ENCODE assay signal across 8 mouse cellular contexts in the genomic region with DNA sequence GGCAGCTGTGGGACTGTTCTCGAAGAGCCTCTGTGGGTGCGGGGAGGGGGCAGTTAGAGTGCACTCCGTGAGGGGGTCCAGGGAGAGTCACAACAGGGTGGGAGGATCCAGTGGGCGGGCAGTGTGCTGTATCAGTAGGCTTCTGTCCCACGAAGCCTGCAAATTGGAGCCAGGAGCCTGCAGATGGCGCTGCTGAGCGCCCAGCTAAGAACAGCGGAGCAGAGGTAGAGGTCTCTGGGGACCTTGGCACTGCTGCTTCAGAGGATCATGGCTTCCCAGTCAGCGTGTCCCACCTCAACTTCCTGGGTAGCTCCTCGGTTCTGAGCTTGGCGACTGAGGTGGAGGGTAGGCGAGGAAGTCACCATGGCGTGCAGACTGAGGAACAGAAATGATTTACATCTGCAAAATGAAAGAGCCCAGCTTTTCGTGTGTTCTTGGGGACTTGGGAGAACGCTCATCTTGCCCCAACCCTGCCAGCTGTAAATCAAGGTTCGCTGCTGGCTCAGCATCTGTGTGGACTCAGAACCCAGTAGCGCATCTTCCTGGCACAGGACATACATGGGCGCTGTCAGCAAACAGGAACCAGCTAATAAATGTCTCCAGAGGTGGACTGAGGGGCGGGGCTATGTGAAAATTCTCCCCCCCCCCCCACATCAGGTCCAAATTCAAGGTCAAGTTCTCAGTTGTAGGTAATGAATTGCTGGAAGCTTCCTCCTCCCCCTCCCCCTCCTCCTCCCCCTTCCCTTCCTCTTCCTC. TPM values are rescaled to one million over a fixed set of nuclear protein-coding genes. Genes with fewer than 3 reads are reported as not detected.
DNase-seq lines count a peak whose midpoint lies in the region; ATAC-seq and TF ChIP-seq lines count a peak whose summit lies in the region.

No protein-coding gene starts in this region.

- peaks cover 11% of the 10 kb centered on the region for H3K4me1 ChIP-seq in heart, embryonic 12.5 days (replicated peaks)
- H3K4me1 ChIP-seq in bone marrow macrophage, adult 2 months (ENCODE audit: control insufficient read depth, insufficient read depth, low read length) = peaks cover 3% of the 10 kb centered on the region; the same call in 1 of the 2 replicates
- H3K4me1 ChIP-seq in limb, embryonic 13.5 days = peaks cover 9% of the 10 kb centered on the region

- WGBS in heart, embryonic 12.5 days = 27% methylated on average over 19 of the region's 19 CpGs
- 24% methylated on average over 19 of the region's 19 CpGs for WGBS in limb, embryonic 13.5 days

- H3K27me3 ChIP-seq in heart, embryonic 12.5 days (replicated peaks) = peaks cover 56% of the 10 kb centered on the region
- H3K27me3 ChIP-seq in limb, embryonic 13.5 days = peaks cover 39% of the 10 kb centered on the region; the same call in 1 of the 2 replicates

- no peak overlapping the region for H3K9ac ChIP-seq in heart, embryonic 12.5 days
- H3K9ac ChIP-seq in limb, embryonic 13.5 days = 0 out of 2 replicates have a peak overlapping the region, but pooled peaks have one; percentile 40

- no peaks in the 10 kb centered on the region for H3K36me3 ChIP-seq in heart, embryonic 12.5 days
- H3K36me3 ChIP-seq in limb, embryonic 13.5 days = no peaks in the 10 kb centered on the region

- ATAC-seq in heart, embryonic 12.5 days (ENCODE audit: insufficient number of reproducible peaks, low FRiP score) = peak; percentile 73; the same call in 1 of the 2 replicates
- 0 out of 2 replicates have a peak, but pooled peaks have one; percentile 44 for ATAC-seq in limb, embryonic 13.5 days (ENCODE audit: low FRiP score, low read depth)

- no peak for TF ChIP-seq POLR2A in bone marrow macrophage, adult 2 months (IDR thresholded peaks at IDR 0.05; ENCODE audit: borderline replicate concordance, low read depth, low read length)

- TF ChIP-seq CTCF in bone marrow macrophage, adult 2 months (IDR thresholded peaks at IDR 0.05; ENCODE audit: low read depth, low read length) = peak; percentile 76

- intact Hi-C loops in heart, postnatal 25 days (cut with DNase I) = no loop called here
- intact Hi-C loops in heart, postnatal 10 days (cut with DNase I) = no loop called here

- H3K4me3 ChIP-seq in heart, embryonic 12.5 days = no peak overlapping the region
- peak overlapping the region; percentile 61 for H3K4me3 ChIP-seq in bone marrow macrophage, adult 2 months (ENCODE audit: insufficient read depth, low read length)
- H3K4me3 ChIP-seq in limb, embryonic 13.5 days = no peak overlapping the region

- H3K27ac ChIP-seq in heart, embryonic 12.5 days (ENCODE audit: poor library complexity, severe bottlenecking) = no peak overlapping the region
- H3K27ac ChIP-seq in bone marrow macrophage, adult 2 months (ENCODE audit: insufficient read depth, low read depth, low read length) = no peak overlapping the region
- H3K27ac ChIP-seq in limb, embryonic 13.5 days = no peak overlapping the region

- peak overlapping the region; percentile 4; the same call in 1 of the 2 replicates for H3K4me2 ChIP-seq in heart, embryonic 12.5 days
- H3K4me2 ChIP-seq in limb, embryonic 13.5 days (replicated peaks) = peak overlapping the region; percentile 43

- DNase-seq in heart, postnatal 25 days (ENCODE audit: low spot score) = no peak
- DNase-seq in heart, postnatal 10 days = peak; percentile 17 to 50
- DNase-seq in natural killer cell, adult 2 months (ENCODE audit: low spot score in 2 of 2) = peak; percentile 31 to 65
- peak; percentile 60 to 61 for DNase-seq in thymus, postnatal 36 days
- no peak for DNase-seq in cerebellum, adult 9-10 months

- H3K9me3 ChIP-seq in heart, embryonic 12.5 days (replicated peaks) = 0 out of 2 replicates have a peak, but pooled peaks cover 3% of the 10 kb centered on the region
- no peaks in the 10 kb centered on the region for H3K9me3 ChIP-seq in limb, embryonic 13.5 days

RNA-seq across cellular contexts. Expression of a gene that starts 32.5 kb away (rescaled TPM):
- 55.7 and 61.9 TPM in 2 replicates for polyA plus RNA-seq in heart, embryonic 12.5 days (2016; fragmentation: Nextera tagmentation; extraction: Ambion mirVana)
- total RNA-seq in heart, postnatal 25 days (2021) = 10 to 100 TPM; 48.6 to 52.4 TPM
- 97.3 and 97.6 TPM in 2 replicates for polyA plus RNA-seq in bone marrow macrophage, adult 2 months (2012; ENCODE audit: insufficient read depth, insufficient read length, missing spikeins)
- 10 to 100 TPM; 48.7 TPM for total RNA-seq in heart, postnatal 10 days (2021)
- polyA plus RNA-seq in limb, embryonic 13.5 days (2015; fragmentation: Nextera tagmentation; extraction: Ambion mirVana) = 73.4 and 75.5 TPM in 2 replicates

RNA-seq across cellular contexts. Expression of a gene that starts 39.8 kb away (rescaled TPM):
- 386 and 405 TPM in 2 replicates for polyA plus RNA-seq in heart, embryonic 12.5 days (2016; fragmentation: Nextera tagmentation; extraction: Ambion mirVana)
- 100 to 1,000 TPM; 153 to 208 TPM for total RNA-seq in heart, postnatal 25 days (2021)
- polyA plus RNA-seq in bone marrow macrophage, adult 2 months (2012; ENCODE audit: insufficient read depth, insufficient read length, missing spikeins) = 1,131 and 1,373 TPM in 2 replicates
- 100 to 1,000 TPM; 146 to 154 TPM for total RNA-seq in heart, postnatal 10 days (2021)
- polyA plus RNA-seq in limb, embryonic 13.5 days (2015; fragmentation: Nextera tagmentation; extraction: Ambion mirVana) = 523 and 552 TPM in 2 replicates

RNA-seq across cellular contexts. Expression of a gene that starts 48.4 kb away (rescaled TPM):
- polyA plus RNA-seq in heart, embryonic 12.5 days (2016; fragmentation: Nextera tagmentation; extraction: Ambion mirVana) = 140 and 145 TPM in 2 replicates
- total RNA-seq in heart, postnatal 25 days (2021) = 10 to 100 TPM; 57.7 to 67.6 TPM
- 392 and 428 TPM in 2 replicates for polyA plus RNA-seq in bone marrow macrophage, adult 2 months (2012; ENCODE audit: insufficient read depth, insufficient read length, missing spikeins)
- 10 to 100 TPM; 80.8 to 85.0 TPM for total RNA-seq in heart, postnatal 10 days (2021)
- 187 and 193 TPM in 2 replicates for polyA plus RNA-seq in limb, embryonic 13.5 days (2015; fragmentation: Nextera tagmentation; extraction: Ambion mirVana)

Comparison
In these comparisons a context has a peak if more than half of its experiments do, and no peak if none do; other contexts are left out.
1. DNase-seq: peak in heart, postnatal 10 days (2 of 2), natural killer cell, adult 2 months (2 of 2) and thymus, postnatal 36 days (2 of 2); none in heart, postnatal 25 days (single experiment) and cerebellum, adult 9-10 months (single experiment).